Mouse (Mus musculus) testis, adult 2 months (tissue): Measurements from ENCODE around the gene Gm43552. TPM values are rescaled to one million over a fixed set of nuclear protein-coding genes. Genes with fewer than 3 reads are reported as not detected.

Experiments
- H3K27ac ChIP-seq: fragments of 200-500 bp; 2 replicates; pipeline ENCODE4 v1.5.1; 2012; ENCODE audit warnings: low read depth, low read length; ENCODE audit not compliant: control insufficient read depth, insufficient read depth
- H3K27me3 ChIP-seq: fragments of 200-500 bp; 2 replicates; pipeline ENCODE4 v1.6.1; 2012; ENCODE audit warnings: mild to moderate bottlenecking, low read length, moderate library complexity; ENCODE audit not compliant: control insufficient read depth, insufficient read depth
- H3K36me3 ChIP-seq: fragments of 200-500 bp; 2 replicates; pipeline ENCODE4 v1.6.1; 2012; ENCODE audit warnings: mild to moderate bottlenecking, low read length; ENCODE audit not compliant: control insufficient read depth, insufficient read depth
- H3K4me1 ChIP-seq: fragments of 200-500 bp; 2 replicates; pipeline ENCODE4 v1.6.1; 2012; ENCODE audit warnings: low read length; ENCODE audit not compliant: control insufficient read depth, insufficient read depth
- H3K4me3 ChIP-seq: fragments of 200-500 bp; 2 replicates; pipeline ENCODE4 v1.5.1; 2012; ENCODE audit warnings: low read depth, mild to moderate bottlenecking, low read length, moderate library complexity, mixed read lengths; ENCODE audit not compliant: control insufficient read depth
- CTCF ChIP-seq: fragments of 200-500 bp; IDR thresholded peaks from 2 replicates; pipeline ENCODE4 v1.5.1; 2012; ENCODE audit warnings: low read depth, mild to moderate bottlenecking, inconsistent platforms, low read length, moderate library complexity; ENCODE audit not compliant: control insufficient read depth, insufficient read depth, insufficient replicate concordance
- POLR2A ChIP-seq: fragments of 200-500 bp; IDR thresholded peaks from 2 replicates; pipeline ENCODE4 v1.6.1; 2012; ENCODE audit warnings: low read depth, mild to moderate bottlenecking, inconsistent platforms, low read length, moderate library complexity; ENCODE audit not compliant: control insufficient read depth
- polyA plus RNA-seq: library from polyadenylated mRNA; depleted of rRNA; stranded (reverse); fragments of >200 nt; gene quantifications from 2 replicates; pipeline ENCODE4 v1.2.3, GENCODE M21; 2012

Gm43552 gene
- polyA plus RNA-seq, 1 experiment = not detected

- Histone ChIP-seq H3K4me1 (no peaks in the 10 kb centered on the region; the same call in 1 of the 2 replicates), H3K27ac (no peak overlapping the region), H3K4me3 (no peak overlapping the region), H3K27me3 (no peaks in the 10 kb centered on the region), H3K36me3 (no peaks in the 10 kb centered on the region; the same call in 1 of the 2 replicates)
- TF ChIP-seq POLR2A (no peak), CTCF (no peak)
These were observed 73.5 kb downstream of the Gm43552 start for GRCm38 (mm10) chr5:65419136-65419535.

- no peaks in the 10 kb centered on the region; the same call in 1 of the 2 replicates for H3K36me3 ChIP-seq
These were observed 76.8 kb downstream of the Gm43552 start for GRCm38 (mm10) chr5:65415653-65416458.

GRCm38 (mm10) chr5:65407989-65408388, 84.6 kb downstream of the Gm43552 start:
- no peaks in the 10 kb centered on the region for H3K27me3 ChIP-seq
- H3K4me1 ChIP-seq = no peaks in the 10 kb centered on the region
- H3K36me3 ChIP-seq = no peaks in the 10 kb centered on the region; the same call in 1 of the 2 replicates
- no peak for TF ChIP-seq POLR2A
- no peak overlapping the region for H3K27ac ChIP-seq
- H3K4me3 ChIP-seq = no peak overlapping the region

More at GRCm38 (mm10) chr5:65415653-65416458, 76.8 kb downstream of the Gm43552 start:
- H3K4me1 ChIP-seq = no peaks in the 10 kb centered on the region; the same call in 1 of the 2 replicates
- TF ChIP-seq CTCF (no peak), POLR2A (peak; percentile 22; the same call in 1 of the 2 replicates)
- peak overlapping the region; percentile 1; the same call in 1 of the 2 replicates for H3K27ac ChIP-seq
- H3K4me3 ChIP-seq = no peak overlapping the region
- H3K27me3 ChIP-seq = no peaks in the 10 kb centered on the region

GRCm38 (mm10) chr5:65401251-65401994, 91.2 kb downstream of the Gm43552 start:
- Histone ChIP-seq H3K27me3 (no peaks in the 10 kb centered on the region), H3K4me1 (no peaks in the 10 kb centered on the region), H3K4me3 (no peak overlapping the region), H3K27ac (no peak overlapping the region), H3K36me3 (no peaks in the 10 kb centered on the region; the same call in none of the 2 replicates)
- peak; percentile 51; the same call in 1 of the 2 replicates for TF ChIP-seq CTCF
- TF ChIP-seq POLR2A = no peak

- Histone ChIP-seq H3K36me3 (no peaks in the 10 kb centered on the region), H3K4me1 (peaks cover 2% of the 10 kb centered on the region), H3K27me3 (no peaks in the 10 kb centered on the region), H3K4me3 (no peak overlapping the region), H3K27ac (no peak overlapping the region)
- no peak for TF ChIP-seq POLR2A
- no peak for TF ChIP-seq CTCF
These were observed 98.2 kb downstream of the Gm43552 start for GRCm38 (mm10) chr5:65394425-65394824.

GRCm38 (mm10) chr5:65391753-65392152, 100.9 kb downstream of the Gm43552 start:
- peak overlapping the region; percentile 86 for H3K27ac ChIP-seq
- no peak for TF ChIP-seq CTCF
- TF ChIP-seq POLR2A = no peak
- H3K27me3 ChIP-seq = no peaks in the 10 kb centered on the region
- H3K4me1 ChIP-seq = peaks cover 2% of the 10 kb centered on the region
- peaks cover 3% of the 10 kb centered on the region for H3K36me3 ChIP-seq
- H3K4me3 ChIP-seq = peak overlapping the region; percentile 95
